Mouse (Mus musculus): ENCODE measurements at regions not wholly inside any gene's neighbourhood (a gene's known extent, or its start where the extent isn't known, plus 50 kb on each side); places are given as distances from the start of the nearest gene placed in this dataset.

DNA sequence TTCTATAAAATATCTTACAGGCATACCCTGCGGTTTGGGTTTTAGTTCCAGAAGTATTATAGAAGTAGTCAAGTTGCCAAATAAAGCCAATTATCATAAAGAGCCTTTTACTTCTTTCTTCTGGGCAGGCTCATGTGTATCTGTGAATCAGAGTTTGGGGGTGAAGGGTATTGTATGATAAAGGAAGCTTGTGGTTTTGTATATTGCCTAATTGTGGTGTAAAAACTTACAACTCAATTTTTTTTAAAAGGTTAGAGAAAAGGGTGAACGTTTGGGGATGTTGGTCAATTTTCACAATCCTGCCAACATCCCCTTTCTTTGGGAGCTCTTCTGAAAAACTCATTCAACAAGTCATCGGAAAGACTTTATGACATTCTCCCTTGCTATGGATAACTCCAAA is 219.0 kb upstream of the Gpr149 start:
- Histone ChIP-seq H3K27me3 (replicated peaks) (no peaks in the 10 kb centered on the region), H3K27ac (replicated peaks) (no peak overlapping the region), H3K9ac (no peak overlapping the region), H3K4me3 (no peak overlapping the region), H3K4me1 (no peaks in the 10 kb centered on the region), H3K4me2 (no peak overlapping the region), H3K36me3 (no peaks in the 10 kb centered on the region), H3K9me3 (no peaks in the 10 kb centered on the region)
- WGBS: 76% methylated on average over 3 of the region's 3 CpGs
- no peak for ATAC-seq (ENCODE audit: extremely low read depth, insufficient number of reproducible peaks, low FRiP score, low TSS enrichment)

- no peaks in the 10 kb centered on the region for H3K9me3 ChIP-seq
- ATAC-seq (ENCODE audit: extremely low read depth, insufficient number of reproducible peaks, low FRiP score, low TSS enrichment): no peak
- H3K27ac ChIP-seq (replicated peaks): no peak overlapping the region
- H3K4me1 ChIP-seq: no peaks in the 10 kb centered on the region
- WGBS: 31% methylated on average over 2 of the region's 2 CpGs
- no peaks in the 10 kb centered on the region for H3K27me3 ChIP-seq (replicated peaks)
- H3K4me3 ChIP-seq: no peak overlapping the region
- no peak overlapping the region for H3K4me2 ChIP-seq
- no peaks in the 10 kb centered on the region for H3K36me3 ChIP-seq
- H3K9ac ChIP-seq: no peak overlapping the region
These were observed 196.1 kb upstream of the Gpr149 start for GRCm38 (mm10) chr3:62801044-62801443.

- Histone ChIP-seq H3K4me3 (no peak overlapping the region), H3K27me3 (replicated peaks) (no peaks in the 10 kb centered on the region), H3K4me2 (no peak overlapping the region), H3K27ac (replicated peaks) (no peak overlapping the region), H3K36me3 (no peaks in the 10 kb centered on the region), H3K9ac (no peak overlapping the region), H3K9me3 (no peaks in the 10 kb centered on the region), H3K4me1 (no peaks in the 10 kb centered on the region)
- no peak for ATAC-seq (ENCODE audit: extremely low read depth, insufficient number of reproducible peaks, low FRiP score, low TSS enrichment)
- WGBS: 46% methylated on average over 2 of the region's 2 CpGs
These were observed 181.3 kb upstream of the Gpr149 start for GRCm38 (mm10) chr3:62786233-62786632.

All from heart, embryonic 13.5 days (tissue).